Mouse (Mus musculus) liver, adult (tissue): ENCODE data around the gene Gm10142.
"Not testable (repeated sequence)": the region's sequence is repeated elsewhere in the genome, so short reads cannot be mapped to it uniquely, and the experiment has no call there.

Experiments
- GATA4 ChIP-seq: IDR thresholded peaks from 2 replicates; pipeline ENCODE4 v1.6.1; 2014; ENCODE audit warnings: mild to moderate bottlenecking, low read length; ENCODE audit not compliant: insufficient replicate concordance

Gene Gm10142

DNA sequence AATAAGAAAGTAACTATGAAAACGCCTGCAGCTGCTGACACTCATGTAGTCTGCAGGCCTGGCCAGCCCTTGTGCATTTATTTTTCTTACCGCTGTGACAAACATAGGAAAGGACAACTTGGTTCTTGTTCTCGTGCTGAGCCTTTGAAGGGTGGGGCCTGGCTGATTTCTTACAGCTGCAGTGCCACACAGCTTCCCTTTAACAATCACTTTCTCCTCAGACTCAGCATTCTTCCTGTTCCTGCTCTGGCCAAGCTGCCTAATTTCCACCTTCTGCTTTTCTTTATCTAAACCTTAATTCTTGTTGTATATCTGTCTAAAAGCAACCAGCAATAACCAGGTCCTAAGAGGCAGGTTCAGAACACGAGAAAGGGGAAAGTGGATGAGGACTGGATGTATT, 1.9 kb upstream of the Gm10142 start:
- no peak for TF ChIP-seq GATA4

DNA sequence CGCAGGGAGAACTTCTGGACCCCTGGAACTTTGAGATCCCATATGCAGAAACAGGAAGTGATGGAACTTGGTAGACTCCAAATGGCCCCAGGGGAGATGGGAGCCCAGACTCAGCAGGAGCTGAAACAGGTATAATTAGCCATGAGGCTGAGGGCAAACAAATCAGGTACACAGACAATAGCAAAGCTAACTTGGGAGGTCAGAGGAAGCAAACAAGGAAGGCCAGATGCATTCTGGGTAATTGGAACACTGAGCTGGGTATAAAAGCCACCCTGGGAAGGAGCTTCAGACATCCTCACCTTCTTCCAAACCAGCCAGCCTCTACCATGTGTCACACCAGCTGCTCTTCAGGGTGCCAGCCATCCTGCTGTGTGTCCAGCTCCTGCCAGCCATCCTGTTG, 4.7 kb downstream of the Gm10142 start, which contains the start of gene Krtap12-1:
Krtap12-1 (plus strand) TSS at position 301 of the 400 bp plus-strand sequence.
- not testable (repeated sequence) for TF ChIP-seq GATA4

DNA sequence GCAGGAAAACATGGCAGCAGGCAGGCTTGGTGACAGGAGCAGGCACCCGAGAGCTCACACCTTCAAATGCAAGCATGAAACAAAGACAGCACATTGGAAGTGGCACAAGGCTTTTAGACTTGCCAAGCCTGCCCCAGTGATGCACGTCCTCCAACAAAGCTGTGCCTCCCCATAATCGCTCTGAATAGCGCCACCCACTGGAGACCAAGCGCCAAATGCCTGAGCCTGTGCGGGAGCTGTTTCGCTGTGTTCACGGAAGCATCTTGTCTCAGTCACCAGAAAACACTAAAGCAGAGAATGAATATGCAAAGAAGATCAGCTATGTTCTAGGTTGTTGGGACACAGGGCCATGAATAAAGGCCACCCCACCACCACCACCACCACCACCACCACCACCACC, 9.2 kb downstream of the Gm10142 start:
- TF ChIP-seq GATA4, result no peak

DNA sequence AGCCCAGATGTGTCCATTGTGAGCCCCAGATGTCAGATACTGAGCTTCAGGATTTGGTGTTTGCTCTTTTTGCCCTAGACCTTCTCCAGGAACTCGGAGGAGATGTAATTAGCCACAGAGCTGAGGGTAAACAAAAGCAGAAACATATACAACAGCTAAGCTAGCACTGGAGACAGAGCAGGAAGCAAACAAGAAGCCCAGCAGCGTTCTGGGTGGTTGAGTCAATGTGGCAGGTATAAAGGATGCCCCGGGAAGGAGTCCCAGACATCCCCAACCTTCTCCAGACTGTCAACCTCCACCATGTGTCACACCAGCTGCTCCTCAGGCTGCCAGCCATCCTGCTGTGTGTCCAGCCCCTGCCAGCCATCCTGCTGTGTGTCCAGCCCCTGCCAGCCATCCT, 10.6 kb downstream of the Gm10142 start, which contains the start of gene Gm10100:
Gm10100 (plus strand) TSS at position 301 of the 400 bp plus-strand sequence.
- TF ChIP-seq GATA4, result no peak

DNA sequence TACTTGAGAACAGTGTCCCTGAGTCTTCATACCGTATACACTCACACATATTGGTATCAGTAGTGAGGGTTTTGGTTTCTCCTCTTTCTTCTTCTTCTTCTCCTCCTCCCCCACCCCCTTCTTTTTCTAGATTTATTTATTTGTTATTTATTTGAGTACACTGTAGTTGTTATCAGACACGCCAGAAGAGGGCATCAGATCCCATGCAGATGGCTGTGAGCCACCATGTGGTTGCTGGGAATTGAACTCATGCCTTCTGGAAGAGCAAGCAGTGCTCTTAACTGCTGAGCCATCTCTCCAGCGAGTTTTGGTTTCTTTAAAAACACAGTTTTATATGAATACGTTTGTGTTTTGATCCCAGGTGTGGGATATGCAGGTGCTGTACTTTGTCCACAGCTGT, 12.7 kb downstream of the Gm10142 start:
- no peak for TF ChIP-seq GATA4

DNA sequence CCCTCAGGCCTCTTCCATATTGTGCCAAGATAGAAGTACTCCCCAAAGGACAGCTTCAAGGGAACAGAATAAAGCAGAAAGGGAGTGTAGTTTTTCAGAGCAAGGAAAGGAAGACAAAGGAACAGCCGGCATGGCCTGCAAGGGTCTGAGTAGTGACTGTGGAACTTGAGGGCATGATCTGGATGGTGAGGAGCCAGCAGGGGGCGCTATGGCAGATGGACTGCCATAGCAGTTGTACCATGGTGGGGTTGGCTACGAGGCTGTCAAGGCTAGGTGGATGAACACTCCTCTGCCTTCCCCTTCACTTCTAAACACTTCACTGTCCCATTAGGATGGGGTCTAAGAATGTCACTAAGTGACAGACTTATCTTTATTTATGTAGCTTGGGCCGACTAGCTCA, 13.6 kb downstream of the Gm10142 start:
- no peak for TF ChIP-seq GATA4

DNA sequence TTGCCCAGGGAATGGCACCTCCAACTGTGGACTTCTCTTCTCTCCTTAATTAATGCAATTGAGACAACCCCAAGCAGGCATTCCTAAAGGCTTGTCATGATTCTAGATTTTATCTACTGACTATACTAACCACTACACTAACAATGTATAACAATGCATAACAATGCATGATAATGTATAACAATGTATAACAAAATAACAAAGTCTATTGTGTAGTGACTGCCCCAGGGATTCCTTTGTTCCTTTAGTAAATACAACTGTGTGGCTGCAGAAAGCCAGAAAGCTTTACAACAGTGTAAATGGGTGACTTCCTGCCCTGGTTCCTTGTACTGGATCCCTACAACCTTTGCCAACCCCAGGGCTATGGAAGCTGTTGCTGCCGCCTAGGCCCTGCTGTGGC, 20.3 kb downstream of the Gm10142 start:
- no peak for TF ChIP-seq GATA4

DNA sequence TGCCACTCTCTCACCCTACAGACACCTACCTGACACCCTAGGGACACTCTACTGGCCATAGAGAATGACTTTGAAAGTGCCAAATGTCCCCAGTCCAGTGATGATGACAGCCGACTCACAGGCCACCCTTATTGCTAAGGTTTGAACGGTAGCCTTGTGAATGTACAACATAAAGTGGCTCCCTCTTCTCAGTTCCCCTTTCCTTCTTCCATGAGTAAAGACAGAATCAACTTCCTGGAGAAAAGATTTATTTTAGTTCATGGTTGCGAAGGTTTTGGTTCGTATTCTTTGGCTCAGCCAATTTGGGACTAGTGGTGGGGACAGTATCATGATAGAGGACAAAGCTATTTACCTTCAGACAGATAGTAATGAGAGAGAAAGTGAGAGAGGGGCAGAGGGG, 23.3 kb downstream of the Gm10142 start:
- TF ChIP-seq GATA4, result no peak

DNA sequence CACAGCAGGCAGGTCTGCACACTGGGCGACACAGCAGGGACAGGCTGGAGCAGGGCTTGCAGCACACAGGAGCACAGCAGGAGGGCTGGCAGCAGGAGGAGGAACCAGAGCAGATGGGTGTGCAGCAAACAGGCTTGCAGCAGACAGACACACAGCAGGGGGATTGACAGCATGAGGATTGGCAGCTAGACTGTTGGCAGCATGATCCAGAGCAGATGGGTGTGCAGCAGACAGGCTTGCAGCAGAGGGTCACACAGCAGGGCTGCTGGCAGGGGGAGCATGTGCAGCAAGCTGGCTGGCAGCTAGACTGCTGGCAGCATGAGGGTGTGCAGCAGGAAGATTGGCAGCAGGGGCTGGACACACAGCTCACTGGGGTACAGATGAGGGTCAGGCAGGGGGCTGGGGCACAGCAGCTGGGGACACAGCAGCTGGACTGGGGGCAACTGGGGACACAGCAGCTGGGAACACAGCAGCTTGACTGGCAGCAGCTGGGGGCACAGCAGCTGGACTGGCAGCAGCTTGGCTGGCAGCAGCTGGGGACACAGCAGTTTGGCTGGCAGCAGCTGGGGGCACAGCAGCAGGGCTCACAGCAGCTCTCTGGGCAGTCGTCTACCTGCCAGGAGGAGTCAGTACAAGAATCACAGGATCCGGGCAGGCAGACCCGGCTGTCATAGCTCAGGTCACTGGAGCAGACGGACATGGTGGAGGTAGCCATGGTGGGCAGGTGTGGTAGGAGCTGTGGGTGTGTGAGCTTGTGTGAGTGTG, 26.5 kb downstream of the Gm10142 start, which contains the start of gene Gm18596:
Gm18596 (minus strand) TSS at position 715 of the 765 bp plus-strand sequence.
- TF ChIP-seq GATA4, result not testable (repeated sequence)

DNA sequence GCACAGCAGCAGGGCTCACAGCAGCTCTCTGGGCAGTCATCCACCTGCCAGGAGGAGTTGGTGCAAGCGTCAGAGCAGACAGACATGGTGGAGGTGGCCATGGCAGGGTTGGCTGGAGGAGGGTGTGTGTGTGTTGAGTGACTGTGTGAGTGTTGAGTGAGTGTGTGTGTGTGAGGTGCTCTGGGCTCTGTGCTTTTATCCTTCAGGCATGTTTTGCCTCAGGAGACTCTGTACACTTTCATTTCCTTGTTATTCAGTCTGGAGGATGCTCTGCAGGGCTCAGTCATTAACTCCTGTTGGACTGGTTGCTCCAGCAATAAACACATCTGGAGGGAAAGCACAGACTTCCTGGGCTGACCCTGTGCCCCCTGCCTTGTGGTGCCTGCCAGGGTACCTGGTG, 35.6 kb downstream of the Gm10142 start, which contains the start of gene Gm9736:
Gm9736 (minus strand) TSS at position 101 of the 400 bp plus-strand sequence.
- not testable (repeated sequence) for TF ChIP-seq GATA4

DNA sequence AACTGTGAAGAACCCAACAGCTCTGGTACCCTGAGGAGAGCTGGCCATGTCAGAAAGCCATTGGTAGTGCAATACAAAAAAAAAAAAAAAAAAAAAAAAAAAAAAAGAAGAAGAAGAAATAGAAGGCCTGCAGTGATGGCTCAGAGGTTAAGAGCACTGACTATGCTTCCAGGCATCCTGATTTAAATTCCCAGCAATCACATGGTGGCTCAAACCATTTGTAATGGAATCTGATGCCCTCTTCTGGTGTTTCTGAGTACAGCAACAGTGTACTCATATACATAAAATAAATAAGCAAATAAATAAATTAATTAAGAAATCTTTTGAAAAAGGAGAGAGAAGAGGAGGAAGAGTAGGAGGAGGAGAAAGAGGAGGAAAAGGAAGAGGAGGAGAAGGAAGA, 37.8 kb downstream of the Gm10142 start:
- TF ChIP-seq GATA4, result no peak

DNA sequence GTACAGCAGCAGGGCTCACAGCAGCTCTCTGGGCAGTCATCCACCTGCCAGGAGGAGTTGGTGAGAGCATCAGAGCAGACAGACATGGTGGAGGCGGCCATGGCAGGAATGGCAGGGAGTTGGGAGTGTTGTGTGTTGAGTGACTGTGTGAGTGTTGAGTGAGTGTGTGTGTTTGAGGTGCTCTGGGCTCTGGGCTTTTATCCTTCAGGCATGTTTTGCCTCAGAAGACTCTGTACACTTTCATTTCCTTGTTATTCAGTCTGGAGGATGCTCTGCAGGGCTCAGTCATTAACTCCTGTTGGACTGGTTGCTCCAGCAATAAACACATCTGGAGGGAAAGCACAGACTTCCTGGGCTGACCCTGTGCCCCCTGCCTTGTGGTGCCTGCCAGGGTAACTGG, 44.0 kb downstream of the Gm10142 start, which contains the start of gene Gm3233:
Gm3233 (minus strand) TSS at position 101 of the 400 bp plus-strand sequence.
- not testable (repeated sequence) for TF ChIP-seq GATA4
